Mouse (Mus musculus) limb, embryonic 13.5 days (tissue): Measurements from ENCODE around the gene Cers3. TPM values are rescaled to one million over a fixed set of nuclear protein-coding genes. Genes with fewer than 3 reads are reported as not detected.

Experiments used
- ATAC-seq: fragments of 200-750 bp; cut with Nextera tagmentation; 2 replicates; pipeline ENCODE4 v1.8.0; 2017; ENCODE audit warnings: low read depth, moderate number of reproducible peaks, moderate TSS enrichment; ENCODE audit not compliant: low FRiP score
- H3K27ac ChIP-seq: fragments of 300-500 bp; sonication (generic); 2 replicates; pipeline ENCODE4 v1.5.1; 2015; ENCODE audit warnings: inconsistent platforms, mild to moderate bottlenecking, moderate library complexity
- H3K27me3 ChIP-seq: fragments of 300-500 bp; sonication (generic); 2 replicates; pipeline ENCODE4 v1.6.1; 2015; ENCODE audit warnings: mild to moderate bottlenecking, inconsistent platforms
- H3K36me3 ChIP-seq: fragments of 300-500 bp; sonication (generic); 2 replicates; pipeline ENCODE4 v1.6.1; 2015; ENCODE audit warnings: inconsistent platforms, mild to moderate bottlenecking, moderate library complexity
- H3K4me1 ChIP-seq: fragments of 300-500 bp; sonication (generic); 2 replicates; pipeline ENCODE4 v1.6.1; 2015; ENCODE audit warnings: inconsistent platforms
- H3K4me2 ChIP-seq: fragments of 300-500 bp; sonication (generic); replicated peaks from 2 replicates; pipeline ENCODE4 v1.6.1; 2015; ENCODE audit warnings: inconsistent platforms, mild to moderate bottlenecking, moderate library complexity
- H3K4me3 ChIP-seq: fragments of 300-500 bp; sonication (generic); 2 replicates; pipeline ENCODE4 v1.5.1; 2015; ENCODE audit warnings: moderate library complexity, mild to moderate bottlenecking, inconsistent platforms
- H3K9ac ChIP-seq: fragments of 300-500 bp; sonication (generic); 2 replicates; pipeline ENCODE4 v1.6.1; 2015; ENCODE audit warnings: mild to moderate bottlenecking, inconsistent platforms
- H3K9me3 ChIP-seq: fragments of 300-500 bp; sonication (generic); 2 replicates; pipeline ENCODE4 v1.6.1; 2016; ENCODE audit warnings: inconsistent platforms
- WGBS: fragments of 180-500 bp; shearing (Covaris S2); methylation state at CpG from one replicate; pipeline ENCODE4 v1.1.7; 2015; 5-methylcytosine and 5-hydroxymethylcytosine counted together
- polyA plus RNA-seq: library from polyadenylated mRNA; unstranded; fragments of >200 nt; fragmentation: Nextera tagmentation; extraction: Ambion mirVana; gene quantifications from 2 replicates; pipeline ENCODE4 v1.2.1, GENCODE M21; 2015

Cers3 gene
- polyA plus RNA-seq, 1 experiment from 2014 or later: 4.9 TPM

GRCm38 (mm10) chr7:66812289-66812688 lies 69.0 kb downstream of the Cers3 start:
- 76% methylated on average over 4 of the region's 4 CpGs for WGBS

GRCm38 (mm10) chr7:66812737-66813136 lies 69.4 kb downstream of the Cers3 start:
- Histone ChIP-seq H3K27me3 (no peaks in the 10 kb centered on the region), H3K4me3 (no peak overlapping the region), H3K4me2 (no peak overlapping the region), H3K9me3 (no peaks in the 10 kb centered on the region), H3K9ac (no peak overlapping the region), H3K36me3 (no peaks in the 10 kb centered on the region), H3K27ac (no peak overlapping the region), H3K4me1 (peaks cover 19% of the 10 kb centered on the region)
- 30% methylated on average over 9 of the region's 9 CpGs for WGBS
- peak; percentile 71 for ATAC-seq

More at GRCm38 (mm10) chr7:66812289-66812688, 69.0 kb downstream of the Cers3 start:
- Histone ChIP-seq H3K27me3 (no peaks in the 10 kb centered on the region), H3K9ac (no peak overlapping the region), H3K27ac (no peak overlapping the region), H3K9me3 (no peaks in the 10 kb centered on the region), H3K4me1 (peaks cover 19% of the 10 kb centered on the region), H3K36me3 (no peaks in the 10 kb centered on the region), H3K4me2 (no peak overlapping the region), H3K4me3 (no peak overlapping the region)
- ATAC-seq: no peak

GRCm38 (mm10) chr7:66813172-66813571 lies 69.9 kb downstream of the Cers3 start:
- no peak overlapping the region for H3K4me2 ChIP-seq
- H3K4me1 ChIP-seq: peaks cover 19% of the 10 kb centered on the region
- H3K27me3 ChIP-seq: no peaks in the 10 kb centered on the region
- ATAC-seq: 0 out of 2 replicates have a peak, but pooled peaks have one; percentile 54
- H3K9me3 ChIP-seq: no peaks in the 10 kb centered on the region
- H3K27ac ChIP-seq: no peak overlapping the region
- WGBS: 50% methylated on average over 1 of the region's 1 CpGs
- H3K4me3 ChIP-seq: no peak overlapping the region
- no peak overlapping the region for H3K9ac ChIP-seq
- H3K36me3 ChIP-seq: no peaks in the 10 kb centered on the region

GRCm38 (mm10) chr7:66815526-66815925 lies 72.2 kb downstream of the Cers3 start:
- no peaks in the 10 kb centered on the region for H3K36me3 ChIP-seq
- H3K4me3 ChIP-seq: no peak overlapping the region
- 81% methylated on average over 6 of the region's 6 CpGs for WGBS
- H3K27me3 ChIP-seq: no peaks in the 10 kb centered on the region
- no peaks in the 10 kb centered on the region for H3K9me3 ChIP-seq
- H3K4me1 ChIP-seq: peaks cover 19% of the 10 kb centered on the region
- no peak overlapping the region for H3K27ac ChIP-seq
- no peak for ATAC-seq
- H3K9ac ChIP-seq: no peak overlapping the region
- H3K4me2 ChIP-seq: no peak overlapping the region

GRCm38 (mm10) chr7:66820034-66820433 lies 76.7 kb downstream of the Cers3 start:
- no peak for ATAC-seq
- Histone ChIP-seq H3K27ac (no peak overlapping the region), H3K4me2 (no peak overlapping the region), H3K36me3 (no peaks in the 10 kb centered on the region), H3K4me1 (peaks cover 23% of the 10 kb centered on the region), H3K9ac (no peak overlapping the region), H3K27me3 (no peaks in the 10 kb centered on the region), H3K4me3 (no peak overlapping the region), H3K9me3 (no peaks in the 10 kb centered on the region)
- WGBS: 19% methylated on average over 6 of the region's 6 CpGs

- ATAC-seq: no peak
- H3K27ac ChIP-seq: no peak overlapping the region; the same call in 1 of the 2 replicates
- peak overlapping the region; percentile 23; the same call in 1 of the 2 replicates for H3K4me2 ChIP-seq
Measured at GRCm38 (mm10) chr7:66830803-66831202, 87.5 kb downstream of the Cers3 start.

GRCm38 (mm10) chr7:66831295-66831694 lies 88.0 kb downstream of the Cers3 start:
- Histone ChIP-seq H3K4me3 (no peak overlapping the region), H3K4me2 (peak overlapping the region; percentile 23; the same call in 1 of the 2 replicates), H3K36me3 (no peaks in the 10 kb centered on the region), H3K9ac (no peak overlapping the region), H3K27me3 (no peaks in the 10 kb centered on the region), H3K9me3 (no peaks in the 10 kb centered on the region), H3K27ac (no peak overlapping the region; the same call in 1 of the 2 replicates), H3K4me1 (peaks cover 27% of the 10 kb centered on the region)
- WGBS: 21% methylated on average over 5 of the region's 5 CpGs
- no peak for ATAC-seq

More at GRCm38 (mm10) chr7:66830803-66831202, 87.5 kb downstream of the Cers3 start:
- 70% methylated on average over 5 of the region's 5 CpGs for WGBS
- Histone ChIP-seq H3K9me3 (no peaks in the 10 kb centered on the region), H3K27me3 (no peaks in the 10 kb centered on the region), H3K9ac (no peak overlapping the region), H3K36me3 (no peaks in the 10 kb centered on the region), H3K4me3 (no peak overlapping the region), H3K4me1 (peaks cover 27% of the 10 kb centered on the region)

- H3K36me3 ChIP-seq: no peaks in the 10 kb centered on the region
- peaks cover 14% of the 10 kb centered on the region for H3K27me3 ChIP-seq
- peak within 1 kb of the TSS; percentile 77 for H3K4me3 ChIP-seq
- peak within 1 kb of the TSS; percentile 99 for H3K4me2 ChIP-seq
- H3K9ac ChIP-seq: peak within 1 kb of the TSS; percentile 77
- peak within 1 kb of the TSS; percentile 52 for H3K27ac ChIP-seq
- WGBS: under 1% methylated on average over 30 of the region's 30 CpGs
- no peaks in the 10 kb centered on the region for H3K9me3 ChIP-seq
- peak; percentile 97 for ATAC-seq
- peaks cover 52% of the 10 kb centered on the region for H3K4me1 ChIP-seq
Measured at GRCm38 (mm10) chr7:66839463-66840007, 96.2 kb downstream of the Cers3 start, which contains the start of gene Adamts17. TSS of gene Adamts17 (plus strand) at chr7:66839735.

- H3K4me3 ChIP-seq: peak overlapping the region; percentile 77
- peaks cover 14% of the 10 kb centered on the region for H3K27me3 ChIP-seq
- WGBS: under 1% methylated on average over 64 of the region's 76 CpGs
- H3K9ac ChIP-seq: peak overlapping the region; percentile 77
- peaks cover 49% of the 10 kb centered on the region for H3K4me1 ChIP-seq
- no peaks in the 10 kb centered on the region for H3K36me3 ChIP-seq
- H3K27ac ChIP-seq: peak overlapping the region; percentile 52
- H3K9me3 ChIP-seq: no peaks in the 10 kb centered on the region
- ATAC-seq: peak; percentile 17
- H3K4me2 ChIP-seq: peak overlapping the region; percentile 99
Measured at GRCm38 (mm10) chr7:66840008-66840719, 96.9 kb downstream of the Cers3 start.

- Histone ChIP-seq H3K9ac (peak overlapping the region; percentile 0; the same call in 1 of the 2 replicates), H3K27ac (no peak overlapping the region), H3K9me3 (no peaks in the 10 kb centered on the region), H3K27me3 (peaks cover 14% of the 10 kb centered on the region), H3K4me2 (peak overlapping the region; percentile 99), H3K36me3 (no peaks in the 10 kb centered on the region), H3K4me3 (peak overlapping the region; percentile 77), H3K4me1 (peaks cover 52% of the 10 kb centered on the region)
- WGBS: 74% methylated on average over 7 of the region's 7 CpGs
- ATAC-seq: no peak
Measured at GRCm38 (mm10) chr7:66841165-66841564, 97.9 kb downstream of the Cers3 start.

- Histone ChIP-seq H3K27me3 (peaks cover 14% of the 10 kb centered on the region), H3K9me3 (no peaks in the 10 kb centered on the region), H3K4me3 (peak overlapping the region; percentile 77; the same call in 1 of the 2 replicates), H3K4me2 (peak overlapping the region; percentile 99), H3K27ac (no peak overlapping the region), H3K9ac (no peak overlapping the region), H3K4me1 (peaks cover 57% of the 10 kb centered on the region), H3K36me3 (no peaks in the 10 kb centered on the region)
- 36% methylated on average over 10 of the region's 10 CpGs for WGBS
- ATAC-seq: no peak
Measured at GRCm38 (mm10) chr7:66842021-66842420, 98.7 kb downstream of the Cers3 start.

- Histone ChIP-seq H3K4me2 (no peak overlapping the region), H3K9ac (no peak overlapping the region), H3K4me1 (peaks cover 57% of the 10 kb centered on the region), H3K27me3 (peaks cover 9% of the 10 kb centered on the region; the same call in 1 of the 2 replicates), H3K27ac (no peak overlapping the region), H3K9me3 (no peaks in the 10 kb centered on the region), H3K36me3 (0 out of 2 replicates have a peak, but pooled peaks cover 3% of the 10 kb centered on the region), H3K4me3 (no peak overlapping the region)
- no peak for ATAC-seq
- WGBS: 58% methylated on average over 2 of the region's 2 CpGs
Measured at GRCm38 (mm10) chr7:66843846-66844245, 100.5 kb downstream of the Cers3 start.
